Mouse (Mus musculus) ES-Bruce4 (cell line): ENCODE data around the gene Mmab. TPM values are rescaled to one million over a fixed set of nuclear protein-coding genes. Genes with fewer than 3 reads are reported as not detected.

ENCODE experiments used
- H3K27ac ChIP-seq: 2 replicates; pipeline ENCODE4 v1.5.1; 2012; ENCODE audit warnings: low read length, inconsistent platforms; ENCODE audit not compliant: insufficient read depth
- H3K27me3 ChIP-seq: 2 replicates; pipeline ENCODE4 v1.6.1; 2012; ENCODE audit warnings: mild to moderate bottlenecking, low read length, inconsistent platforms; ENCODE audit not compliant: control insufficient read depth, poor library complexity, insufficient read depth, severe bottlenecking
- H3K36me3 ChIP-seq: 2 replicates; pipeline ENCODE4 v1.6.1; 2012; ENCODE audit warnings: inconsistent platforms, mild to moderate bottlenecking, low read length, moderate library complexity; ENCODE audit not compliant: control insufficient read depth, poor library complexity, insufficient read depth, severe bottlenecking
- H3K4me1 ChIP-seq: one replicate; pipeline ENCODE4 v1.8.1; 2011; ENCODE audit warnings: low read length; ENCODE audit not compliant: control insufficient read depth, insufficient read depth
- H3K4me3 ChIP-seq: 2 replicates; pipeline ENCODE4 v1.5.1; 2011; ENCODE audit warnings: low read depth, mild to moderate bottlenecking, low read length
- H3K9ac ChIP-seq: 2 replicates; pipeline ENCODE4 v1.6.1; 2012; ENCODE audit warnings: low read depth, mild to moderate bottlenecking, inconsistent platforms; ENCODE audit not compliant: poor library complexity, severe bottlenecking
- H3K9me3 ChIP-seq: replicated peaks from 2 replicates; pipeline ENCODE4 v1.6.1; 2012; ENCODE audit warnings: mild to moderate bottlenecking, low read length, inconsistent platforms; ENCODE audit not compliant: control insufficient read depth, poor library complexity, insufficient read depth, severe bottlenecking
- CTCF ChIP-seq: IDR thresholded peaks from one replicate; pipeline ENCODE4 v1.8.1; 2011; ENCODE audit warnings: low read depth, low read length
- EP300 ChIP-seq: IDR thresholded peaks from 2 replicates; pipeline ENCODE4 v1.6.1; 2011; ENCODE audit warnings: low read depth, low read length; ENCODE audit not compliant: insufficient read depth
- POLR2A ChIP-seq: IDR thresholded peaks from one replicate; pipeline ENCODE4 v1.8.1; 2011; ENCODE audit warnings: low read length; ENCODE audit not compliant: insufficient read depth
- polyA plus RNA-seq: library from polyadenylated mRNA; stranded (reverse); fragments of >200 nt; gene quantifications from 2 replicates; pipeline ENCODE4 v1.2.4, GENCODE M21; 2011; ENCODE audit warnings: low read depth; ENCODE audit not compliant: missing spikeins, insufficient read depth, insufficient read length

Mmab gene
- 11.9 and 14.6 TPM in 2 replicates for polyA plus RNA-seq

DNA sequence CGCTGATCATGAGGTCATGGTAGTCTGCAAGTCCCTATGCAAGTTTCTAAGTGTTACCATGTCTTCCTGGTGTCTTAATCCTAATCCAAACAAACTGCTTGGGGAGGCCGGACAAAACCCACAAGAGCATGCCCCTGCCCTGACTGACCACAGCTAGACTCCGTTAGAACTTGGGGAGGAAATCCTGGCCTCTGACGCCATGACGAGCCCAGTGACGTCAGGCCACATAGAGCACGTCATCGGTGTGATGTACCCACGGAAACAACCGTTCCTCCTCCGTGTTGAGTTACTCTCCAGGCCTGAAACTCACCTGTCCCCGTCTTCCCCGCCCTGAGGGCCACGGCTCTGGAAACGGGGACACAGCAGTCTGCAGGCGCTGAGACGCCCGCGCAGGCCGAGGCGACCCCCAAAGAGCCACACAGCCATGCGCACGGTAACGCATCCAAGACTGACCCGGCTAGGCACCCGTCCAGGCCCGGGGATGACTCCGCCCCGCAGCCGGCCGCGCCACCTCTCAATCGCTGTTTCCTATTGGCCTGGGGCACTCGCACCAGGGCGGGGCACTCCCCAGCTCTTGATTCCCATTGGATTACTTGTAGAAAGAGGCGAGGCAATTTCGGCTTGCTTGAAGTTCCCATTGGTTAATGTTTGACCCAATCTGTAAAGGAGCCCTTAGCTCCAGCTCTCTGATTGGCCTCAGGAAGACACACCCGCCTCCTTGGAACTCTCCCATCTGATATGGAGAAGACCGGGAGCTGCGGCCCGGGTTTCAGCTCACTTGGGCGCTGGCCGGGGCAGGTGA is at the start of gene Mmab, which contains the start of gene Mvk:
TSS of gene Mmab (minus strand) at position 495 of the 802 bp plus-strand sequence.
TSS of gene Mvk (plus strand) at position 704 of the 802 bp plus-strand sequence.
- no peak for TF ChIP-seq CTCF
- TF ChIP-seq POLR2A = no peak
- no peak; the same call in 1 of the 2 replicates for TF ChIP-seq EP300
- Histone ChIP-seq H3K4me1 (no peaks in the 10 kb centered on the region), H3K4me3 (peak within 1 kb of the TSS; percentile 81), H3K36me3 (no peaks in the 10 kb centered on the region), H3K27ac (peak within 1 kb of the TSS; percentile 10; the same call in 1 of the 2 replicates), H3K9me3 (no peaks in the 10 kb centered on the region), H3K9ac (peak within 1 kb of the TSS; percentile 90), H3K27me3 (no peaks in the 10 kb centered on the region)

DNA sequence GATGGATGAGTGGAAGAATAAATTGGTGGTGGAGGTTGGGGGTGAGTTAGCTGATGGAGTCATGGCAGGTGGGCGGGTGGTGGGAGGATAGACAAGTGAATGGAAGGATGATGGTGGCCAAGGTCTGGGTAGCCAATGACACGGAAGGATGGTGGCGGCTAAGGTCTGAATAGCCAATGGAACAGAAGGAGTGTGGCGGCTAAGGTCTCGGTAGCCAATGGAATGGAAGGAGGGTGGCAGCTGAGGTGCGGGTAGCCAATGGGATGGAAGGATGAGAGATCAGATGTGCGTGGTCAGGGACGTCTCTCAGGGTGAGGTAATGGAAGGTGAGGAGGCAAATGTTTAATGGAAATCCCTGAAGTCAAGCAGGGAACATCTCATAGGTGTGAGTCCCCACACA is 46.4 kb upstream of the Mmab start:
- no peak overlapping the region for H3K4me3 ChIP-seq
- no peaks in the 10 kb centered on the region for H3K36me3 ChIP-seq
- H3K9me3 ChIP-seq = no peaks in the 10 kb centered on the region
- no peak overlapping the region for H3K27ac ChIP-seq
- H3K27me3 ChIP-seq = no peaks in the 10 kb centered on the region
- no peak overlapping the region for H3K9ac ChIP-seq
- no peak for TF ChIP-seq EP300
- no peak for TF ChIP-seq POLR2A
- no peak for TF ChIP-seq CTCF
- no peaks in the 10 kb centered on the region for H3K4me1 ChIP-seq

DNA sequence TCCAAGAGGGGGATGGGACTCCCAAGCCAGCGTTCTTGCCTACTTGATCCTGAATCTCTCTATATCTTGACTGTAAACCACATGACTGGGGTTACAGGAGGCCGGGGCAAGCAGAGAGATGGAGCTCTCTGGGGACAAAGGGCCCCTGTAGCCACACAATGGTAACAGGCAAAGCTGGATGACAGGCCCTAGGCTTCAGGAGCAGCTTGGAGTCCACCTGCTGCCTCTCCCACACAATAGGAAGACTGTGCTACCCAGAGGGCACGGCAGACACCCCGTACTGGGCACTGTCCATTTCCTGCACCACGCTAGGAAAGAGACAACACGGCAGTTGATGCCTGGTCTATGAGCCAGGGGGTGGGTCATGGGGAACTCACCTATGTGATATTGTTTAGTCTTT is 45.7 kb upstream of the Mmab start:
- TF ChIP-seq CTCF (no peak), POLR2A (no peak), EP300 (no peak)
- H3K27ac ChIP-seq = no peak overlapping the region
- H3K27me3 ChIP-seq = no peaks in the 10 kb centered on the region
- H3K4me3 ChIP-seq = no peak overlapping the region
- H3K4me1 ChIP-seq = no peaks in the 10 kb centered on the region
- no peaks in the 10 kb centered on the region for H3K9me3 ChIP-seq
- no peaks in the 10 kb centered on the region for H3K36me3 ChIP-seq
- no peak overlapping the region for H3K9ac ChIP-seq

- Histone ChIP-seq H3K9ac (peak overlapping the region; percentile 34), H3K4me3 (peak overlapping the region; percentile 59), H3K27me3 (no peaks in the 10 kb centered on the region), H3K9me3 (no peaks in the 10 kb centered on the region), H3K4me1 (no peaks in the 10 kb centered on the region), H3K36me3 (no peaks in the 10 kb centered on the region), H3K27ac (no peak overlapping the region; the same call in 1 of the 2 replicates)
- no peak for TF ChIP-seq POLR2A
- no peak for TF ChIP-seq EP300
- TF ChIP-seq CTCF = no peak
Measured at GRCm38 (mm10) chr5:114485685-114486084, 41.8 kb upstream of the Mmab start.

DNA sequence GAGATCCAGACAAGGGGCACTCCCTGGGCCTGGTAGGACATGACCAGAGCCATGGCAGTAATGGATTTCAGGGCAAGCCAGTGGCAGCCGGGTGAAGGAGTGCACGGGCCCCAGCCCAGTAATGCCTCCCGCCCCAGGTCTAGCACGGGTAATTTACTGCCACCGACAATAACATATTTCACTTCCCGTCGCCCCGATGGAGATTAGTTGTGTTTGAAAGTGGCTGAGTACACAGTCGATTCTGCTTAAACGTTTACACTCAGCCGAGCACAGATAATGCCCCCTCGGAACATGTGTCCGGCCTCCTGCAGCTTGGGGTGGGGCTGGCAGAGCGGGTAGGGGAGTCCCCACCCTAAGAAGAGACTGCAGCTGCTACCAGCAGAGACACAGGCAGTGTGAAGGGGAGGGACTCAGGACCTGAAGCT is 38.7 kb upstream of the Mmab start:
- Histone ChIP-seq H3K27ac (no peak overlapping the region), H3K9ac (no peak overlapping the region)

GRCm38 (mm10) chr5:114478267-114478666 is 34.4 kb upstream of the Mmab start:
- no peaks in the 10 kb centered on the region for H3K27me3 ChIP-seq
- no peak overlapping the region for H3K4me3 ChIP-seq
- no peak for TF ChIP-seq POLR2A
- no peak for TF ChIP-seq EP300
- TF ChIP-seq CTCF = no peak
- H3K9ac ChIP-seq = no peak overlapping the region
- H3K27ac ChIP-seq = no peak overlapping the region
- no peaks in the 10 kb centered on the region for H3K9me3 ChIP-seq
- H3K4me1 ChIP-seq = no peaks in the 10 kb centered on the region
- H3K36me3 ChIP-seq = no peaks in the 10 kb centered on the region

More for the DNA sequence above, 38.7 kb upstream of the Mmab start:
- TF ChIP-seq POLR2A (no peak), CTCF (no peak), EP300 (no peak)
- Histone ChIP-seq H3K27me3 (no peaks in the 10 kb centered on the region), H3K9me3 (no peaks in the 10 kb centered on the region), H3K36me3 (no peaks in the 10 kb centered on the region), H3K4me1 (no peaks in the 10 kb centered on the region), H3K4me3 (no peak overlapping the region)
